Mouse (Mus musculus) ES-Bruce4 (cell line): ENCODE results near the gene Lca5l. TPM values are rescaled to one million over a fixed set of nuclear protein-coding genes. Genes with fewer than 3 reads are reported as not detected.

Source experiments
- H3K27ac ChIP-seq: 2 replicates; pipeline ENCODE4 v1.5.1; 2012; ENCODE audit warnings: low read length, inconsistent platforms; ENCODE audit not compliant: insufficient read depth
- H3K27me3 ChIP-seq: 2 replicates; pipeline ENCODE4 v1.6.1; 2012; ENCODE audit warnings: mild to moderate bottlenecking, low read length, inconsistent platforms; ENCODE audit not compliant: control insufficient read depth, poor library complexity, insufficient read depth, severe bottlenecking
- H3K36me3 ChIP-seq: 2 replicates; pipeline ENCODE4 v1.6.1; 2012; ENCODE audit warnings: inconsistent platforms, mild to moderate bottlenecking, low read length, moderate library complexity; ENCODE audit not compliant: control insufficient read depth, poor library complexity, insufficient read depth, severe bottlenecking
- H3K4me1 ChIP-seq: one replicate; pipeline ENCODE4 v1.8.1; 2011; ENCODE audit warnings: low read length; ENCODE audit not compliant: control insufficient read depth, insufficient read depth
- H3K4me3 ChIP-seq: 2 replicates; pipeline ENCODE4 v1.5.1; 2011; ENCODE audit warnings: low read depth, mild to moderate bottlenecking, low read length
- H3K9ac ChIP-seq: 2 replicates; pipeline ENCODE4 v1.6.1; 2012; ENCODE audit warnings: low read depth, mild to moderate bottlenecking, inconsistent platforms; ENCODE audit not compliant: poor library complexity, severe bottlenecking
- H3K9me3 ChIP-seq: replicated peaks from 2 replicates; pipeline ENCODE4 v1.6.1; 2012; ENCODE audit warnings: mild to moderate bottlenecking, low read length, inconsistent platforms; ENCODE audit not compliant: control insufficient read depth, poor library complexity, insufficient read depth, severe bottlenecking
- CTCF ChIP-seq: IDR thresholded peaks from one replicate; pipeline ENCODE4 v1.8.1; 2011; ENCODE audit warnings: low read depth, low read length
- EP300 ChIP-seq: IDR thresholded peaks from 2 replicates; pipeline ENCODE4 v1.6.1; 2011; ENCODE audit warnings: low read depth, low read length; ENCODE audit not compliant: insufficient read depth
- POLR2A ChIP-seq: IDR thresholded peaks from one replicate; pipeline ENCODE4 v1.8.1; 2011; ENCODE audit warnings: low read length; ENCODE audit not compliant: insufficient read depth
- polyA plus RNA-seq: library from polyadenylated mRNA; stranded (reverse); fragments of >200 nt; gene quantifications from 2 replicates; pipeline ENCODE4 v1.2.4, GENCODE M21; 2011; ENCODE audit warnings: low read depth; ENCODE audit not compliant: missing spikeins, insufficient read depth, insufficient read length

Lca5l gene
- polyA plus RNA-seq, 1 experiment = 0.25 TPM

DNA sequence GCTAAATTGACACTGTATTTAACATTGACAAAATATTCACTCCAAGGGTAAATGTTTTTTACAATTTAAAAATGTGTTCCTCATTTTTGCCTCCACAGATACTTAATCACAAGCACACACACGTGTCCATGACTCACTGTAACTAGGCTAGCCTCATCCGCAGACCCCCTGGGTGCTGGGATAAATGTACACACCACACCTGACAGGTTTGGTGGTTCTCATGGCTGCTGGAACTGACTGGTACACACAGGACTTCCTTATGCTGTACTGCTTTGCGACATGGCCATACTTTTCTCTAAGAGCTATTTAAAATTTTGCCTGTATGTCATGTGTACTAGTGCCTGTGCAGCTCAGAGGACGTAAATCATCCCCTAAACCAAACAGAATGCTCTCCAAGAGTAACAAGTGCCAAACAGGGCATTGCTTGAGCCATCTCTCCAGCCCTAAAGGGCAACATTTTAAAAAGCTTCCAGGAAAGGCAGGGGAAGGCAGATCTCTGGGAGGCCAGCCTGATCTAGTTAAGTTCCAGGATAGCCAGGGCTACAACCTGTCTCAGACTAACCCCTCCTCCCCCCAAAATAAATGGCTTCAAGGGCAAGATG is 71.9 kb downstream of the Lca5l start:
- H3K36me3 ChIP-seq = peaks cover 31% of the 10 kb centered on the region
- no peak overlapping the region for H3K9ac ChIP-seq
- H3K9me3 ChIP-seq = no peaks in the 10 kb centered on the region
- H3K27ac ChIP-seq = no peak overlapping the region
- no peak for TF ChIP-seq EP300
- TF ChIP-seq CTCF = no peak
- no peak for TF ChIP-seq POLR2A
- no peaks in the 10 kb centered on the region for H3K27me3 ChIP-seq
- H3K4me3 ChIP-seq = no peak overlapping the region
- H3K4me1 ChIP-seq = no peaks in the 10 kb centered on the region

DNA sequence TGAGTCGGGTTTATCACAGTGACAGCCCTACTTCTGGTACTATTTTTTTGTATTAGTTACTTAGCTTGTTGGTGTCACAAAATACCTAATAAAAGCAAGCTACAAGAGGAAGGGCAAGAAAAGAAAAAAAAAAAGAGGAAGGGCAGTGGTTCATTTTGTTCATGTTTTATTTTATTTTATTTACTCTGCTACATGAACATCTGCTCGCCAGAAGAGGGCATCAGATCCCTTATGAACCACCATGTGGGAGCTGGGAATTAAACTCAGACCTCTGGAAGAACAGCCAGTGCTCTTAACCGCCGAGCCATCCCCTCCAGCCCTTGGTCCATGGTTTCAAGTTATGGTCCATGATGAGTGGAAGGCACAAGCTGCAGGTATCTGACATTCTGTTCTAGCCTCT is 77.3 kb downstream of the Lca5l start:
- Histone ChIP-seq H3K9me3 (no peaks in the 10 kb centered on the region), H3K4me3 (no peak overlapping the region), H3K36me3 (no peaks in the 10 kb centered on the region), H3K27ac (no peak overlapping the region), H3K4me1 (no peaks in the 10 kb centered on the region), H3K27me3 (no peaks in the 10 kb centered on the region), H3K9ac (no peak overlapping the region; the same call in 1 of the 2 replicates)
- TF ChIP-seq POLR2A (no peak), CTCF (no peak), EP300 (no peak)

DNA sequence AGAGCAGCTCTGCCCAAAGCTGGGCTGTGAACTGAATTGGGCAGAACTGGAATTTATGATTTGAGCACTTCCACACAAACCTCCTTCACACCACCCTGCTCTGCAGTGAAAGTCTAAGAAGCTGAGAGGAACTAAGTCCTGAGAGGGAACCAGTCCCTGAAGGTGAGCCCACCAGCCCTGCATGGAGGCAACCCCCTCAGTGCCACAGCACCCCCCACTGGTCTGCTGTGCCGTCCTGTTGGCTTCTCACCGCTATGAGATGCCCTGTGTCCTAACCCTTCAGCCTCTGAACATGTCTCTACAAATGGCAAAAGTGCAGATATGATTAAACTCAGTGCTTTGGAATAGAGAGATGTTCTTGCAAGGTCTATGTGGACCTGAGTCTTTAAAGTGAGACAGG is 79.3 kb downstream of the Lca5l start:
- no peaks in the 10 kb centered on the region for H3K27me3 ChIP-seq
- H3K4me3 ChIP-seq = no peak overlapping the region
- no peak overlapping the region for H3K9ac ChIP-seq
- H3K36me3 ChIP-seq = no peaks in the 10 kb centered on the region
- no peaks in the 10 kb centered on the region for H3K4me1 ChIP-seq
- H3K9me3 ChIP-seq = no peaks in the 10 kb centered on the region
- no peak overlapping the region for H3K27ac ChIP-seq
- TF ChIP-seq EP300 = no peak
- no peak for TF ChIP-seq POLR2A
- TF ChIP-seq CTCF = peak; percentile 30

- no peaks in the 10 kb centered on the region for H3K4me1 ChIP-seq
- H3K27me3 ChIP-seq = no peaks in the 10 kb centered on the region
- H3K9ac ChIP-seq = no peak overlapping the region
- no peaks in the 10 kb centered on the region for H3K36me3 ChIP-seq
- no peak overlapping the region for H3K27ac ChIP-seq
- no peak for TF ChIP-seq EP300
- TF ChIP-seq POLR2A = no peak
- TF ChIP-seq CTCF = no peak
- H3K9me3 ChIP-seq = no peaks in the 10 kb centered on the region
- H3K4me3 ChIP-seq = no peak overlapping the region
Measured at GRCm38 (mm10) chr16:96110655-96111345, 81.3 kb downstream of the Lca5l start.

DNA sequence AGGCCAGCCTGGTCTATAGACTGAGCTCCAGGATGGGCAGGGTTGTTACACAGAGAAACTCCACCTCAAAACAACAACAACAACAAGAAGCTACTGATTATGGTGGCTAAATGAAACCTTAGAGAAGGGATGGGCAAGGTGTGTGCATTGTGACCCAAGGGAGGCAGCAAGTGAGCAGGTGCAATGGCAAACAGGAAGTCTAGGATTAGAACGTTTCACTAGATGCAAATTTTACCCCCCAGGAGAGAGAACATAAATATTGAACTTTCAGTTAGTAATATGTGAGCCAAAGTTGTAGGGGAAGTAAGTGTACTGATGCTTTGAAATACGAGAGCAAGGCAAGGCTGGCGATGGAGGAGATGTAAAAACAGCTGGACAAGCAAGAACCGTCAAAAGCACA is 82.4 kb downstream of the Lca5l start:
- no peaks in the 10 kb centered on the region for H3K36me3 ChIP-seq
- no peak overlapping the region for H3K4me3 ChIP-seq
- no peaks in the 10 kb centered on the region for H3K4me1 ChIP-seq
- no peaks in the 10 kb centered on the region for H3K27me3 ChIP-seq
- H3K9ac ChIP-seq = no peak overlapping the region
- H3K27ac ChIP-seq = no peak overlapping the region
- no peak for TF ChIP-seq POLR2A
- no peak for TF ChIP-seq EP300
- no peak for TF ChIP-seq CTCF
- no peaks in the 10 kb centered on the region for H3K9me3 ChIP-seq

Other genes starting within 250 kb of the Lca5l start
- gene Psmg1, start 201.3 kb downstream of the Lca5l start, polyA plus RNA-seq = 94.9 and 97.2 TPM in 2 replicates
- 184 and 200 TPM in 2 replicates for gene Brwd1, start 109.7 kb downstream of the Lca5l start, polyA plus RNA-seq
- gene Hmgn1, start 64.5 kb downstream of the Lca5l start, polyA plus RNA-seq = 284 and 309 TPM in 2 replicates
- gene Wrb, start 46.9 kb downstream of the Lca5l start, polyA plus RNA-seq = 23.2 and 24.0 TPM in 2 replicates
- 1.6 and 5.6 TPM in 2 replicates for gene Sh3bgr, start 8.2 kb upstream of the Lca5l start, polyA plus RNA-seq
- gene B3galt5, start 43.5 kb upstream of the Lca5l start, polyA plus RNA-seq = not detected in 2 replicates